Mouse (Mus musculus): ENCODE data around the gene Crtc3. TPM values are rescaled to one million over a fixed set of nuclear protein-coding genes. Genes with fewer than 3 reads are reported as not detected.
A peak's percentile ranks its signal among the peaks of the same experiment; 100 is the strongest.

Crtc3 gene
- total and polyA plus RNA-seq, 2 experiments = 3.0 to 12.9 TPM

DNA sequence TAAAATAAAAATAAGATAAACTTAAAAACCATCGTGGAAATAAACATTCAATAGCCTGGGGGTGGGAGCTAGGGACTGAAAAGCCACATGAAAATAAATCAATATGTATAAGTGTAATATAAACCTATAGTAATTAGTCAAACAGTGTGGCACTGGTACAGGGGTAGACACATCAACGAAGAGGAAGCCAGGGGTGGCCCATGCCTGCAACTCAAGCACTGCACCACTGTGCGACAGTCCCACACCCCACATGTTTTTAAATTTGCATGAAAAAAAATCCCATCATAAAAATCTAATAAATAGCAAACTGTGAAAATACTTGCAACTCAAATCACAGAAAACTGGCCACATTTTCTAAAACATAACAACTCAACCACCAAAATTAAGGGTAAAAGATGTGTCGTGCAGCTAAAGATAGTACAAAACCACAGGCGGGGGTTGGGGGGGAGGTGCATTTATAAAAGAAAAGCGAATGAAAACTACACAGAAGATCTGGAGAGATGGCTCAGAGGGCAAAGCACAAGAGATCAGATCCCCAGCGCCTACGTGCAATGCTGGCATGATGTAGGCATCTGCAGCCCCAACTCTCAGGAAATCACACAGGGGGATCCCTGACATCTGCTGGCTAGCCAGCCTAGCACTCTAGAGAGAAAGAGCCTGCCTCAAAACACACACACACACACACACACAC is 45.6 kb downstream of the Crtc3 start:
- 82% methylated on average over 8 of the region's 8 CpGs for WGBS
- peaks cover 19% of the 10 kb centered on the region for H3K79me2 ChIP-seq (ENCODE audit: control insufficient read depth, insufficient read depth, low read length)
- no peak overlapping the region for H3K9ac ChIP-seq (ENCODE audit: low read depth, low read length)
- H3K4me3 ChIP-seq (ENCODE audit: insufficient read depth, low read depth, low read length) = no peak overlapping the region
- H3K36me3 ChIP-seq (ENCODE audit: control insufficient read depth, insufficient read depth, low read length) = no peaks in the 10 kb centered on the region
- no peak for DNase-seq (ENCODE audit: extremely low read depth, low read depth, low spot score)
- H3K27ac ChIP-seq (replicated peaks; ENCODE audit: insufficient read depth, low read depth, low read length) = no peak overlapping the region
- H3K4me1 ChIP-seq (ENCODE audit: control insufficient read depth, insufficient read depth, low read length) = peaks cover 5% of the 10 kb centered on the region; the same call in 1 of the 2 replicates
- no peaks in the 10 kb centered on the region for H3K27me3 ChIP-seq (ENCODE audit: control insufficient read depth, insufficient read depth, low read length)
- TF ChIP-seq POLR2A (IDR thresholded peaks at IDR 0.05; ENCODE audit: extremely low read depth, insufficient read depth, low read length) (no peak), CTCF (IDR thresholded peaks at IDR 0.05; ENCODE audit: low read depth, low read length) (no peak)

DNA sequence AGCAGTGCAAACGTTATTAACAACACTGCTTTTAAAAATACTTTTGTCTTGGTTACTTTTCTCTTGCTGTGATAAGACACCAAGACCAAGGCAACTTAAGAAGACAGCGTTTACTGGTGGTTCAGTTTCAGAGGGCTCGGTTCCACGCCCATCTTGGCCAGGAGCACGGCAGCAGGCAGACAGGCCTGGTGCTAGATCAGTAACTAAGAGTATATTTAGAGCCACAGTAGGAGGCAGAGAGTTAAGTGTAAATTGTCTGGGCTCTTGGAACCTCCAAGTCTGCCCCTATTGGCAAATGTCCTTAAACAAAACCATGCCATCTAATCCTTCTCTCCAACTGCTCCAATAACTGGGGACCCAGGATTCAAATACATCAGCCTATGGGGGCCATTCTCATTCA is 46.1 kb downstream of the Crtc3 start:
- peaks cover 9% of the 10 kb centered on the region; the same call in 1 of the 2 replicates for H3K4me1 ChIP-seq (ENCODE audit: control insufficient read depth, insufficient read depth, low read length)
- no peak overlapping the region for H3K9ac ChIP-seq (ENCODE audit: low read depth, low read length)
- no peaks in the 10 kb centered on the region for H3K27me3 ChIP-seq (ENCODE audit: control insufficient read depth, insufficient read depth, low read length)
- 80% methylated on average over 5 of the region's 5 CpGs for WGBS
- DNase-seq (ENCODE audit: extremely low read depth, low read depth, low spot score) = no peak
- H3K27ac ChIP-seq (replicated peaks; ENCODE audit: insufficient read depth, low read depth, low read length) = no peak overlapping the region
- no peak overlapping the region for H3K4me3 ChIP-seq (ENCODE audit: insufficient read depth, low read depth, low read length)
- peaks cover 18% of the 10 kb centered on the region for H3K79me2 ChIP-seq (ENCODE audit: control insufficient read depth, insufficient read depth, low read length)
- TF ChIP-seq CTCF (IDR thresholded peaks at IDR 0.05; ENCODE audit: low read depth, low read length) (no peak), POLR2A (IDR thresholded peaks at IDR 0.05; ENCODE audit: extremely low read depth, insufficient read depth, low read length) (no peak)
- no peaks in the 10 kb centered on the region for H3K36me3 ChIP-seq (ENCODE audit: control insufficient read depth, insufficient read depth, low read length)

DNA sequence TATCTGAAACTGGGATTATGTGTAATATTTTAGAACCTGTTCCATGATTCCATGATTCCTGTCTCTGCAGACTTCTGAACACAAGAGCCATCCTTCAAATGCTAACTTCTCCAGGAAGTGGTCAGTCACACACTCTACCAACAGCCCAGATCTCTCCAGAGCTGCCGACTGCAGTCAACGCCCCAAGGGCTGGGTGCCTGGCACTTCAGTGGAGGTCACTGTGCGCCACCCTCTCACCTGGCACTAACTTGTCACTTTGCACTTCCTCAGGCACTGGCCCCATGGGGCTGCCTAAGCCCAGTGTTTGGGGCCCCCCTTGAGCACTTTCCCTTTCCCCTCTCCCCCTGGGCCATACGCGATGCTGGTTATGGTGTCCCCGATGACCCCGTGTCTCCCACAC is 46.8 kb downstream of the Crtc3 start:
- H3K36me3 ChIP-seq (ENCODE audit: control insufficient read depth, insufficient read depth, low read length) = no peaks in the 10 kb centered on the region
- no peak overlapping the region for H3K27ac ChIP-seq (replicated peaks; ENCODE audit: insufficient read depth, low read depth, low read length)
- TF ChIP-seq CTCF (IDR thresholded peaks at IDR 0.05; ENCODE audit: low read depth, low read length) = no peak
- TF ChIP-seq POLR2A (IDR thresholded peaks at IDR 0.05; ENCODE audit: extremely low read depth, insufficient read depth, low read length) = no peak
- no peaks in the 10 kb centered on the region for H3K27me3 ChIP-seq (ENCODE audit: control insufficient read depth, insufficient read depth, low read length)
- H3K9ac ChIP-seq (ENCODE audit: low read depth, low read length) = no peak overlapping the region
- H3K4me1 ChIP-seq (ENCODE audit: control insufficient read depth, insufficient read depth, low read length) = peaks cover 14% of the 10 kb centered on the region
- 60% methylated on average over 7 of the region's 7 CpGs for WGBS
- H3K79me2 ChIP-seq (ENCODE audit: control insufficient read depth, insufficient read depth, low read length) = peaks cover 18% of the 10 kb centered on the region
- DNase-seq (ENCODE audit: extremely low read depth, low read depth, low spot score) = no peak
- no peak overlapping the region for H3K4me3 ChIP-seq (ENCODE audit: insufficient read depth, low read depth, low read length)

DNA sequence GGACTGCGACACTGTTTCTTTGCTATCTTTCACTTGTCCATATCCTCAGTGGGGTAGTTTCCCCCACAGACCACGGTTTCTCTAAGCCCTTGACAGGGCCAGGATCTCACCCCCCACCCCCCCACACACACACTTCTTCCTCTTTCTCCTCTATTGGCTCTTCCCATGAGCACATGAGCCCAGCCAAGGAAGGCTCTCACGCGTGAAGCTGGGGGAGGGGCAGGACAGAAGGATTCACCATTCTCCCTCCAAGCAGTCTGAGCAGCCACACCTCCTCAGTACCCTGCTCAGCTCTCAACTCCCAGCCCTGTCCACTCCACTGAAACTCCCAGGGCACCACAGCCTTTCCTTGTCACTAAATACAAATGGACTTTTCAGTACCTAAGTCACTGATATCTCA is 47.2 kb downstream of the Crtc3 start:
- TF ChIP-seq POLR2A (IDR thresholded peaks at IDR 0.05; ENCODE audit: extremely low read depth, insufficient read depth, low read length) (no peak), CTCF (IDR thresholded peaks at IDR 0.05; ENCODE audit: low read depth, low read length) (no peak)
- no peak for DNase-seq (ENCODE audit: extremely low read depth, low read depth, low spot score)
- H3K4me3 ChIP-seq (ENCODE audit: insufficient read depth, low read depth, low read length) = no peak overlapping the region
- H3K27ac ChIP-seq (replicated peaks; ENCODE audit: insufficient read depth, low read depth, low read length) = no peak overlapping the region
- H3K36me3 ChIP-seq (ENCODE audit: control insufficient read depth, insufficient read depth, low read length) = no peaks in the 10 kb centered on the region
- 53% methylated on average over 4 of the region's 4 CpGs for WGBS
- H3K27me3 ChIP-seq (ENCODE audit: control insufficient read depth, insufficient read depth, low read length) = no peaks in the 10 kb centered on the region
- peaks cover 16% of the 10 kb centered on the region for H3K4me1 ChIP-seq (ENCODE audit: control insufficient read depth, insufficient read depth, low read length)
- no peak overlapping the region for H3K9ac ChIP-seq (ENCODE audit: low read depth, low read length)
- peaks cover 17% of the 10 kb centered on the region for H3K79me2 ChIP-seq (ENCODE audit: control insufficient read depth, insufficient read depth, low read length)

DNA sequence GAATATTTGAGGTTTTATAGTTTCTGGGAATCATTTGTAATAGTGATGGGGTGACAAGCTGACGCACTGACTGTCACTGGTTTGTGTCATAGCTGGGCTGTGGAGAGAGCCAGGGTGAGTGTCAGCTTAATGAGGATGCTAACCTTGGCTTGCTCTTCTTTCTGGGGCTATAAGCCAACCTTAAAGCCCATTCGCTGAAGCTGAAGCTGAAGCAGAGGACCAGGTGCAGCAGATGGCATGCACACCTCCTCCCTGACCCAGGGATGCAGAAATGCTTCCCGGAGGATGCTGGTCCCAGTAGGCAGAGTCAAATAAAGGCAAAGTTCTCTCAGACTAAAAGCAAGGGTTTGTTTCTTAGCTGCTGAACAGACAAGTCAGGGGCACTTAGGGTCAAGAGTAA is 48.7 kb downstream of the Crtc3 start:
- no peaks in the 10 kb centered on the region for H3K27me3 ChIP-seq (ENCODE audit: control insufficient read depth, insufficient read depth, low read length)
- peaks cover 31% of the 10 kb centered on the region for H3K4me1 ChIP-seq (ENCODE audit: control insufficient read depth, insufficient read depth, low read length)
- WGBS = 90% methylated on average over 3 of the region's 3 CpGs
- H3K36me3 ChIP-seq (ENCODE audit: control insufficient read depth, insufficient read depth, low read length) = no peaks in the 10 kb centered on the region
- peaks cover 12% of the 10 kb centered on the region for H3K79me2 ChIP-seq (ENCODE audit: control insufficient read depth, insufficient read depth, low read length)
- no peak overlapping the region for H3K27ac ChIP-seq (replicated peaks; ENCODE audit: insufficient read depth, low read depth, low read length)
- TF ChIP-seq CTCF (IDR thresholded peaks at IDR 0.05; ENCODE audit: low read depth, low read length) = no peak
- TF ChIP-seq POLR2A (IDR thresholded peaks at IDR 0.05; ENCODE audit: extremely low read depth, insufficient read depth, low read length) = no peak
- no peak overlapping the region for H3K9ac ChIP-seq (ENCODE audit: low read depth, low read length)
- no peak for DNase-seq (ENCODE audit: extremely low read depth, low read depth, low spot score)
- no peak overlapping the region for H3K4me3 ChIP-seq (ENCODE audit: insufficient read depth, low read depth, low read length)

DNA sequence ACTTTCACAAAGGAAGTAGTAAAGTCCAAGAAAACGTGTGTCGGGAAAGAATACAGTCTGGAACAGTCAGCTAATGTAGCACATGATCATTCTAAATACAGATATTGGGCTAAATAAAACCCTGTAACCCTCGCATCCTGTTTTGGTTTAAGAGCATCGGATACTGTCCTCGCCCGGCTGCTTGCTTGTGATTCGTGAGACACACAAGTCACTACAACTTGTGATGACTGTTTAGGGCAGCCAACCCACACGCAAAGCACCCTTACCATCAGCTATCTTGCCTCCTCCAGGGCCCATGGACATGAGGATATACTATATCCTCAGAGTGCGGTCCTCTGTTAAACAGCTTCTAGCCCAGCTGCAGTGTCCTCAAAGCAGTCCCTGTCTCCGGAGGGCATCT is 50.2 kb downstream of the Crtc3 start:
- Histone ChIP-seq H3K79me2 (ENCODE audit: control insufficient read depth, insufficient read depth, low read length) (peaks cover 7% of the 10 kb centered on the region; the same call in 1 of the 2 replicates), H3K4me3 (ENCODE audit: insufficient read depth, low read depth, low read length) (no peak overlapping the region), H3K9ac (ENCODE audit: low read depth, low read length) (no peak overlapping the region), H3K27ac (replicated peaks; ENCODE audit: insufficient read depth, low read depth, low read length) (peak overlapping the region; percentile 54), H3K4me1 (ENCODE audit: control insufficient read depth, insufficient read depth, low read length) (peaks cover 34% of the 10 kb centered on the region), H3K36me3 (ENCODE audit: control insufficient read depth, insufficient read depth, low read length) (no peaks in the 10 kb centered on the region), H3K27me3 (ENCODE audit: control insufficient read depth, insufficient read depth, low read length) (no peaks in the 10 kb centered on the region)
- WGBS = 70% methylated on average over 10 of the region's 10 CpGs
- no peak for TF ChIP-seq CTCF (IDR thresholded peaks at IDR 0.05; ENCODE audit: low read depth, low read length)
- no peak for TF ChIP-seq POLR2A (IDR thresholded peaks at IDR 0.05; ENCODE audit: extremely low read depth, insufficient read depth, low read length)
- no peak for DNase-seq (ENCODE audit: extremely low read depth, low read depth, low spot score)

Data from liver, adult 2 months (tissue).